Mouse (Mus musculus) heart, embryonic 12.5 days (tissue): ENCODE measurements around the gene Styxl1. TPM values are rescaled to one million over a fixed set of nuclear protein-coding genes. Genes with fewer than 3 reads are reported as not detected.

Experiments
- ATAC-seq: fragments of 200-750 bp; cut with Nextera tagmentation; 2 replicates; pipeline ENCODE4 v1.8.0; 2017; ENCODE audit warnings: moderate TSS enrichment, moderate library complexity; ENCODE audit not compliant: insufficient number of reproducible peaks, low FRiP score
- H3K27ac ChIP-seq: fragments of 300-500 bp; sonication (generic); 2 replicates; pipeline ENCODE4 v1.5.1; 2016; ENCODE audit warnings: mild to moderate bottlenecking, moderate library complexity; ENCODE audit not compliant: poor library complexity, severe bottlenecking
- H3K27me3 ChIP-seq: fragments of 300-500 bp; sonication (generic); replicated peaks from 2 replicates; pipeline ENCODE4 v1.6.1; 2016; ENCODE audit warnings: mild to moderate bottlenecking, moderate library complexity
- H3K36me3 ChIP-seq: fragments of 300-500 bp; sonication (generic); 2 replicates; pipeline ENCODE4 v1.6.1; 2016; ENCODE audit warnings: mild to moderate bottlenecking, moderate library complexity
- H3K4me1 ChIP-seq: fragments of 300-500 bp; sonication (generic); replicated peaks from 2 replicates; pipeline ENCODE4 v1.6.1; 2016; ENCODE audit warnings: mild to moderate bottlenecking
- H3K4me2 ChIP-seq: fragments of 300-500 bp; sonication (generic); 2 replicates; pipeline ENCODE4 v1.6.1; 2016; ENCODE audit warnings: mild to moderate bottlenecking, moderate library complexity
- H3K4me3 ChIP-seq: fragments of 300-500 bp; sonication (generic); 2 replicates; pipeline ENCODE4 v1.5.1; 2016; ENCODE audit warnings: mild to moderate bottlenecking
- H3K9ac ChIP-seq: fragments of 300-500 bp; sonication (generic); 2 replicates; pipeline ENCODE4 v1.6.1; 2016; ENCODE audit warnings: mild to moderate bottlenecking, moderate library complexity
- H3K9me3 ChIP-seq: fragments of 300-500 bp; sonication (generic); replicated peaks from 2 replicates; pipeline ENCODE4 v1.6.1; 2016; ENCODE audit warnings: mild to moderate bottlenecking, moderate library complexity
- WGBS: fragments of 180-500 bp; shearing (Covaris S2); methylation state at CpG from one replicate; pipeline ENCODE4 v1.1.7; 2016; 5-methylcytosine and 5-hydroxymethylcytosine counted together
- microRNA-seq: library from miRNA; unstranded; fragments of <30 nt; microRNA quantifications from one replicate; pipeline ENCODE4, GENCODE M21; 2017
- polyA plus RNA-seq: library from polyadenylated mRNA; unstranded; fragments of >200 nt; fragmentation: Nextera tagmentation; extraction: Ambion mirVana; gene quantifications from 2 replicates; pipeline ENCODE4 v1.2.1, GENCODE M21; 2016

Gene Styxl1
- polyA plus RNA-seq, 1 experiment from 2014 or later, result not detected

GRCm38 (mm10) chr5:135697711-135698111 lies 80.5 kb downstream of the Styxl1 start:
- H3K4me3 ChIP-seq, result no peak overlapping the region
- H3K9me3 ChIP-seq, result no peaks in the 10 kb centered on the region
- H3K4me1 ChIP-seq, result peaks cover 25% of the 10 kb centered on the region
- WGBS, result 50% methylated on average over 5 of the region's 5 CpGs
- no peaks in the 10 kb centered on the region for H3K27me3 ChIP-seq
- no peak for ATAC-seq
- peaks cover 15% of the 10 kb centered on the region for H3K36me3 ChIP-seq
- no peak overlapping the region for H3K4me2 ChIP-seq
- no peak overlapping the region for H3K9ac ChIP-seq
- H3K27ac ChIP-seq, result no peak overlapping the region

Small RNA genes lying within 50 kb of the gene (microRNA-seq; reads per million reads assigned to microRNA genes)
- gene Mir7034, result not detected

Other genes with a start within 250 kb of the Styxl1 start
- 44.8 and 45.0 TPM in 2 replicates for gene Hip1, start 233.3 kb downstream of the Styxl1 start, polyA plus RNA-seq
- not detected in 2 replicates for gene Ccl26, start 214.8 kb downstream of the Styxl1 start, polyA plus RNA-seq
- 0.56 and 0.73 TPM in 2 replicates for gene Ccl24, start 205.3 kb downstream of the Styxl1 start, polyA plus RNA-seq
- gene Rhbdd2, start 145.8 kb downstream of the Styxl1 start, polyA plus RNA-seq, result 39.2 and 45.6 TPM in 2 replicates
- 50.6 and 54.0 TPM in 2 replicates for gene Por, start 108.4 kb downstream of the Styxl1 start, polyA plus RNA-seq
- gene Tmem120a, start 33.9 kb downstream of the Styxl1 start, polyA plus RNA-seq, result 34.5 and 35.8 TPM in 2 replicates
- gene Mdh2, start 95 bp upstream of the Styxl1 start, polyA plus RNA-seq, result 950 TPM in 2 replicates
- gene Srrm3, start 28.5 kb upstream of the Styxl1 start, polyA plus RNA-seq, result 0.22 TPM in 1 of 2 replicates, not detected in the other
- gene Hspb1, start 109.5 kb upstream of the Styxl1 start, polyA plus RNA-seq, result 916 and 1,021 TPM in 2 replicates
- 214 and 222 TPM in 2 replicates for gene Ywhag, start 156.2 kb upstream of the Styxl1 start, polyA plus RNA-seq
- 0.70 and 1.6 TPM in 2 replicates for gene Ssc4d, start 196.1 kb upstream of the Styxl1 start, polyA plus RNA-seq
- 0.13 TPM in 1 of 2 replicates, not detected in the other for gene Zp3, start 201.7 kb upstream of the Styxl1 start, polyA plus RNA-seq
- gene Dtx2, start 216.4 kb upstream of the Styxl1 start, polyA plus RNA-seq, result 28.7 and 29.9 TPM in 2 replicates